Mouse (Mus musculus): Measurements from ENCODE around the gene Phykpl. TPM values are rescaled to one million over a fixed set of nuclear protein-coding genes. Genes with fewer than 3 reads are reported as not detected.
A peak's percentile ranks its signal among the peaks of the same experiment; 100 is the strongest.

Gene Phykpl
- polyA plus RNA-seq, 1 experiment from 2014 or later, result 10.2 TPM

- Histone ChIP-seq H3K9me3 (no peaks in the 10 kb centered on the region), H3K9ac (peak overlapping the region; percentile 80), H3K4me3 (peak overlapping the region; percentile 61), H3K27ac (replicated peaks) (no peak overlapping the region), H3K4me1 (replicated peaks) (peaks cover 44% of the 10 kb centered on the region), H3K4me2 (peak overlapping the region; percentile 93), H3K36me3 (no peaks in the 10 kb centered on the region), H3K27me3 (peaks cover 20% of the 10 kb centered on the region)
- 7% methylated on average over 7 of the region's 7 CpGs for WGBS
- ATAC-seq (ENCODE audit: low read depth), result no peak
Measured at GRCm38 (mm10) chr11:51649889-51650199, 65.3 kb downstream of the Phykpl start.

GRCm38 (mm10) chr11:51650261-51650660, 65.7 kb downstream of the Phykpl start:
- Histone ChIP-seq H3K36me3 (no peaks in the 10 kb centered on the region), H3K9me3 (no peaks in the 10 kb centered on the region), H3K9ac (peak overlapping the region; percentile 80), H3K27me3 (peaks cover 20% of the 10 kb centered on the region), H3K4me3 (peak overlapping the region; percentile 61), H3K27ac (replicated peaks) (0 out of 2 replicates have a peak overlapping the region, but pooled peaks have one; percentile 7), H3K4me2 (peak overlapping the region; percentile 93), H3K4me1 (replicated peaks) (peaks cover 43% of the 10 kb centered on the region)
- peak; percentile 28; the same call in 1 of the 2 replicates for ATAC-seq (ENCODE audit: low read depth)
- under 1% methylated on average over 30 of the region's 30 CpGs for WGBS

- Histone ChIP-seq H3K4me1 (replicated peaks) (peaks cover 40% of the 10 kb centered on the region), H3K27ac (replicated peaks) (0 out of 2 replicates have a peak within 1 kb of the TSS, but pooled peaks have one; percentile 38), H3K9ac (peak within 1 kb of the TSS; percentile 80), H3K4me3 (peak within 1 kb of the TSS; percentile 61), H3K4me2 (peak within 1 kb of the TSS; percentile 93), H3K36me3 (no peaks in the 10 kb centered on the region), H3K27me3 (peaks cover 20% of the 10 kb centered on the region), H3K9me3 (no peaks in the 10 kb centered on the region)
- 1% methylated on average over 70 of the region's 70 CpGs for WGBS
- peak; percentile 44 for ATAC-seq (ENCODE audit: low read depth)
Measured at GRCm38 (mm10) chr11:51650691-51651515, 66.3 kb downstream of the Phykpl start, which contains the start of the genes N4bp3 and D930048N14Rik. TSS of gene N4bp3 (minus strand) at chr11:51650842. TSS of gene D930048N14Rik (plus strand) at chr11:51650954.

- no peak overlapping the region for H3K4me2 ChIP-seq
- H3K27ac ChIP-seq (replicated peaks), result no peak overlapping the region
- no peak for ATAC-seq (ENCODE audit: low read depth)
- H3K27me3 ChIP-seq, result peaks cover 20% of the 10 kb centered on the region
- WGBS, result 93% methylated on average over 4 of the region's 4 CpGs
- no peaks in the 10 kb centered on the region for H3K36me3 ChIP-seq
- no peaks in the 10 kb centered on the region for H3K9me3 ChIP-seq
- H3K9ac ChIP-seq, result no peak overlapping the region
- no peak overlapping the region for H3K4me3 ChIP-seq
- peaks cover 29% of the 10 kb centered on the region for H3K4me1 ChIP-seq (replicated peaks)
Measured at GRCm38 (mm10) chr11:51652889-51653418, 68.4 kb downstream of the Phykpl start.

- no peak overlapping the region for H3K4me3 ChIP-seq
- H3K36me3 ChIP-seq, result no peaks in the 10 kb centered on the region
- peaks cover 20% of the 10 kb centered on the region for H3K27me3 ChIP-seq
- H3K27ac ChIP-seq (replicated peaks), result no peak overlapping the region
- WGBS, result 87% methylated on average over 6 of the region's 6 CpGs
- peaks cover 30% of the 10 kb centered on the region for H3K4me1 ChIP-seq (replicated peaks)
- H3K4me2 ChIP-seq, result no peak overlapping the region
- no peaks in the 10 kb centered on the region for H3K9me3 ChIP-seq
- ATAC-seq (ENCODE audit: low read depth), result no peak
- H3K9ac ChIP-seq, result no peak overlapping the region
Measured at GRCm38 (mm10) chr11:51653736-51654135, 69.2 kb downstream of the Phykpl start.

Other genes starting within 250 kb of the Phykpl start
- 421 and 434 TPM in 2 replicates for gene Hnrnpab, start 22.1 kb downstream of the Phykpl start, polyA plus RNA-seq (2015; fragmentation: Nextera tagmentation; extraction: Ambion mirVana)
- 96.4 and 106 TPM in 2 replicates for gene Nhp2, start 35.0 kb downstream of the Phykpl start, polyA plus RNA-seq (2015; fragmentation: Nextera tagmentation; extraction: Ambion mirVana)
- 71.8 and 74.5 TPM in 2 replicates for gene Rmnd5b, start 51.1 kb downstream of the Phykpl start, polyA plus RNA-seq (2015; fragmentation: Nextera tagmentation; extraction: Ambion mirVana)
- 14.1 and 15.2 TPM in 2 replicates for gene N4bp3, start 66.1 kb downstream of the Phykpl start, polyA plus RNA-seq (2015; fragmentation: Nextera tagmentation; extraction: Ambion mirVana)
- gene D930048N14Rik, start 66.2 kb downstream of the Phykpl start, polyA plus RNA-seq (2015; fragmentation: Nextera tagmentation; extraction: Ambion mirVana), result 0.64 and 0.96 TPM in 2 replicates
- 125 and 136 TPM in 2 replicates for gene 0610009B22Rik, start 104.1 kb downstream of the Phykpl start, polyA plus RNA-seq (2015; fragmentation: Nextera tagmentation; extraction: Ambion mirVana)
- 14.7 and 17.3 TPM in 2 replicates for gene Sec24a, start 178.9 kb downstream of the Phykpl start, polyA plus RNA-seq (2015; fragmentation: Nextera tagmentation; extraction: Ambion mirVana)
- gene Sar1b, start 178.9 kb downstream of the Phykpl start, polyA plus RNA-seq (2015; fragmentation: Nextera tagmentation; extraction: Ambion mirVana), result 200 and 212 TPM in 2 replicates

Measured in neural tube, embryonic 13.5 days (tissue).